Mouse (Mus musculus) testis, adult 2 months (tissue): Measurements from ENCODE around the gene Rpl39. TPM values are rescaled to one million over a fixed set of nuclear protein-coding genes. Genes with fewer than 3 reads are reported as not detected.

Source experiments
- H3K27ac ChIP-seq: fragments of 200-500 bp; 2 replicates; pipeline ENCODE4 v1.5.1; 2012; ENCODE audit warnings: low read depth, low read length; ENCODE audit not compliant: control insufficient read depth, insufficient read depth
- H3K27me3 ChIP-seq: fragments of 200-500 bp; 2 replicates; pipeline ENCODE4 v1.6.1; 2012; ENCODE audit warnings: mild to moderate bottlenecking, low read length, moderate library complexity; ENCODE audit not compliant: control insufficient read depth, insufficient read depth
- H3K36me3 ChIP-seq: fragments of 200-500 bp; 2 replicates; pipeline ENCODE4 v1.6.1; 2012; ENCODE audit warnings: mild to moderate bottlenecking, low read length; ENCODE audit not compliant: control insufficient read depth, insufficient read depth
- H3K4me1 ChIP-seq: fragments of 200-500 bp; 2 replicates; pipeline ENCODE4 v1.6.1; 2012; ENCODE audit warnings: low read length; ENCODE audit not compliant: control insufficient read depth, insufficient read depth
- H3K4me3 ChIP-seq: fragments of 200-500 bp; 2 replicates; pipeline ENCODE4 v1.5.1; 2012; ENCODE audit warnings: low read depth, mild to moderate bottlenecking, low read length, moderate library complexity, mixed read lengths; ENCODE audit not compliant: control insufficient read depth
- CTCF ChIP-seq: fragments of 200-500 bp; IDR thresholded peaks from 2 replicates; pipeline ENCODE4 v1.5.1; 2012; ENCODE audit warnings: low read depth, mild to moderate bottlenecking, inconsistent platforms, low read length, moderate library complexity; ENCODE audit not compliant: control insufficient read depth, insufficient read depth, insufficient replicate concordance
- POLR2A ChIP-seq: fragments of 200-500 bp; IDR thresholded peaks from 2 replicates; pipeline ENCODE4 v1.6.1; 2012; ENCODE audit warnings: low read depth, mild to moderate bottlenecking, inconsistent platforms, low read length, moderate library complexity; ENCODE audit not compliant: control insufficient read depth
- polyA plus RNA-seq: library from polyadenylated mRNA; depleted of rRNA; stranded (reverse); fragments of >200 nt; gene quantifications from 2 replicates; pipeline ENCODE4 v1.2.3, GENCODE M21; 2012

Rpl39 gene
- polyA plus RNA-seq, 1 experiment, result 15.2 TPM

DNA sequence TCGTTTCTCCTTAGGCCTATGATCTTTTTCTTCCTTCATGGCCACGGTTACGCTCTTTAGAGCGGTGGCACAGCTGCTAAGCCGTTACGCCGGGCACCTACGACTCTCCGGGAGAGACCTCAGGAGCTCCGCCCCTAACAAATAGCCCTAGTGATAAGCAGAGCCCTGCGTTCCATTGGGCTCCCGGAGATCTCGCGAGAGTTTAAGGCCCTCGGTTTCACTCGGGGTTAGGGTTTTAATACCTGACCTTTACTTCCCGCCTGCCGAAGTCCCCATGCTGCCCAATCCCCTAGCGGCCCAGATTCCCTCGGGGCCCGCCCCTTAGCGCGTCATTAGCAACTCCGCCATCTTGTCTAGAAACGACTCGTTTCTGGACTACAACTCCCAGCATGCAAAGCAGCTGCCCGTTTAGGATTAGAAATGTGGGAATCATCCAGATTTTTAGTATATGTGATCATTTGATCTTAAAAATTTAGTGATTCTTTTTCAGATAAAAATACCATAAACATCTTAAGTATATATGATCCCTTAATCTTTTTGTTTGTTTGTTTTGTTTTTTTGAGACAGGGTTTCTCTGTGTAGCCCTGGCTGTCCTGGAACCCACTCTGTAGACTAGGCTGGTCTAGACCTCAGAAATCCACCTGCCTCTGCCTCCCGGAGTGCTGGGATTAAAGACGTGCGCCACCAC lies 25.1 kb upstream of the Rpl39 start, which contains the start of gene Upf3b:
Gene Upf3b, minus strand, starts transcription at position 130 of the 688 bp plus-strand sequence.
- TF ChIP-seq CTCF (no peak), POLR2A (peak; percentile 71; the same call in 1 of the 2 replicates)
- no peaks in the 10 kb centered on the region for H3K27me3 ChIP-seq
- H3K4me1 ChIP-seq, result no peaks in the 10 kb centered on the region
- no peaks in the 10 kb centered on the region for H3K36me3 ChIP-seq
- peak within 1 kb of the TSS; percentile 93 for H3K4me3 ChIP-seq
- H3K27ac ChIP-seq, result peak within 1 kb of the TSS; percentile 92

GRCm38 (mm10) chrX:37109526-37110192 lies 24.5 kb upstream of the Rpl39 start:
- no peaks in the 10 kb centered on the region for H3K36me3 ChIP-seq
- TF ChIP-seq CTCF (no peak), POLR2A (no peak)

GRCm38 (mm10) chrX:37103826-37104225 lies 18.6 kb upstream of the Rpl39 start:
- H3K27me3 ChIP-seq, result no peaks in the 10 kb centered on the region
- no peaks in the 10 kb centered on the region for H3K4me1 ChIP-seq
- H3K27ac ChIP-seq, result no peak overlapping the region
- no peaks in the 10 kb centered on the region for H3K36me3 ChIP-seq
- TF ChIP-seq POLR2A, result no peak
- TF ChIP-seq CTCF, result no peak
- H3K4me3 ChIP-seq, result no peak overlapping the region

More at GRCm38 (mm10) chrX:37109526-37110192, 24.5 kb upstream of the Rpl39 start:
- peak overlapping the region; percentile 93 for H3K4me3 ChIP-seq
- peak overlapping the region; percentile 92 for H3K27ac ChIP-seq
- no peaks in the 10 kb centered on the region for H3K4me1 ChIP-seq
- H3K27me3 ChIP-seq, result no peaks in the 10 kb centered on the region

DNA sequence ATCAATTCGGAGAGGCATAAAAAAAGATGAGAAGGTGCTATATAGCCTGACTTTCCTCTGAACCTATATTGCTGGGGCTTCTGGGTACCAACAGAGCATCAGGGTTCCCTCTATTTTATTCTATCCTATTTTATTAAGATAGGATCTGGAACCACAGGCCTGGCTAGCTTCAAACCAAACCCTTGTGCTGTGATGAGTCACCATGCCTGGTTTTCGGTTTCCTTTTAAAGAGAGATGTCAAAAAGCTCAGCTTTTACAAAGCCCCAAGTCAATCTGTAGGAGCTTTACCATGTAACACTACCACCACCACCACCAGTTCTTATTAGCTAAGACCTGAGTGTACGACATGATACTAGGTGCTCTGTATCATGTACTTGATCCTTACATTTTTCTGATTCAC lies 13.5 kb upstream of the Rpl39 start:
- no peaks in the 10 kb centered on the region for H3K4me1 ChIP-seq
- H3K27me3 ChIP-seq, result no peaks in the 10 kb centered on the region
- H3K36me3 ChIP-seq, result no peaks in the 10 kb centered on the region
- H3K27ac ChIP-seq, result no peak overlapping the region
- no peak overlapping the region for H3K4me3 ChIP-seq
- no peak for TF ChIP-seq CTCF
- TF ChIP-seq POLR2A, result no peak

GRCm38 (mm10) chrX:37095106-37095768 lies 10.0 kb upstream of the Rpl39 start:
- no peaks in the 10 kb centered on the region for H3K27me3 ChIP-seq
- no peak for TF ChIP-seq CTCF
- TF ChIP-seq POLR2A, result no peak
- H3K4me1 ChIP-seq, result no peaks in the 10 kb centered on the region
- no peaks in the 10 kb centered on the region for H3K36me3 ChIP-seq
- H3K4me3 ChIP-seq, result no peak overlapping the region
- H3K27ac ChIP-seq, result no peak overlapping the region

- Histone ChIP-seq H3K36me3 (no peaks in the 10 kb centered on the region), H3K27ac (no peak overlapping the region), H3K27me3 (no peaks in the 10 kb centered on the region), H3K4me3 (no peak overlapping the region), H3K4me1 (no peaks in the 10 kb centered on the region)
- no peak for TF ChIP-seq POLR2A
- no peak for TF ChIP-seq CTCF
Observed at GRCm38 (mm10) chrX:37091457-37091856, 6.3 kb upstream of the Rpl39 start.

GRCm38 (mm10) chrX:37088778-37089177 lies 3.6 kb upstream of the Rpl39 start:
- H3K27me3 ChIP-seq, result no peaks in the 10 kb centered on the region
- no peaks in the 10 kb centered on the region for H3K36me3 ChIP-seq
- no peak overlapping the region for H3K27ac ChIP-seq
- H3K4me1 ChIP-seq, result no peaks in the 10 kb centered on the region
- no peak for TF ChIP-seq POLR2A
- TF ChIP-seq CTCF, result no peak
- no peak overlapping the region for H3K4me3 ChIP-seq
